Mouse (Mus musculus): ENCODE data around the gene Donson.

DNA sequence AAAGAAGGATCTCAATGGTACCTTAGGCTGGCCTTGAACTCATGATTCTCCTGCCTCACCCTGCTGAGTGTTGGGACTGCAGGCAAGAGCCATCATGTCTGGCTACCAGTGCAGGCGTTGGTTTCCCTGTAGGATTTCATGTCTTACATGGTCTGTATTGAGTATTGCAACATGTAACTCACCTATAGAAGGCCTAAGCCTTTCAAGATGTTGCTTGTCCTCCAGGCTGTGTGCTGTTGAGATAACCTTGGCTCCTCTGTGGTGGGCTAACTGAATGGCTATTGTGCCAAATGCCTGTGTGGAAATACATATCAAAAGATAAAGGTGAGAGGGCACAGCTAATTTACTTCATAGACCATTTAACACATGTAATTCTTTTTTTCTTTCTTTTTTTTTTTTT is 10.4 kb upstream of the Donson start:
- TF ChIP-seq ZNF384 (IDR thresholded peaks at IDR 0.05; ENCODE audit: low read depth, low read length) (peak; percentile 29; the same call in 1 of the 2 replicates), ZKSCAN1 (IDR thresholded peaks at IDR 0.05; ENCODE audit: low read depth, low read length) (no peak), SIN3A (IDR thresholded peaks at IDR 0.05; ENCODE audit: low read length) (no peak), TAL1 (IDR thresholded peaks at IDR 0.05; ENCODE audit: low read length) (no peak), KAT2A (conservative IDR thresholded peaks at IDR 0.05; ENCODE audit: low read depth, low read length) (no peak), CHD2 (IDR thresholded peaks at IDR 0.05; ENCODE audit: low read length) (no peak), HCFC1 (IDR thresholded peaks at IDR 0.05; ENCODE audit: low read depth, low read length) (no peak), CTCF (IDR thresholded peaks at IDR 0.05 in 2 of 3, conservative IDR thresholded peaks at IDR 0.05 in 1 of 3; ENCODE audit: control insufficient read depth in 1 of 3, insufficient read depth in 1 of 3, low read depth in 2 of 3, low read length in 3 of 3, poor library complexity in 1 of 3, severe bottlenecking in 1 of 3) (no peak), NELFE (IDR thresholded peaks at IDR 0.05; ENCODE audit: low read depth, low read length) (no peak), ZMIZ1 (IDR thresholded peaks at IDR 0.05; ENCODE audit: low read depth, low read length) (no peak), POLR2A (IDR thresholded peaks at IDR 0.05; ENCODE audit: control insufficient read depth in 1 of 2, insufficient read depth in 1 of 2, low read depth in 1 of 2, low read length in 2 of 2, poor library complexity in 1 of 2) (no peak), ZC3H11A (IDR thresholded peaks at IDR 0.05; ENCODE audit: low read depth, low read length) (no peak)
